Mouse (Mus musculus) hindbrain, embryonic 11.5 days (tissue): ENCODE results near the gene Nsd2. TPM values are rescaled to one million over a fixed set of nuclear protein-coding genes. Genes with fewer than 3 reads are reported as not detected.
A peak's percentile ranks its signal among the peaks of the same experiment; 100 is the strongest.

Source experiments
- ATAC-seq: fragments of 200-750 bp; cut with Nextera tagmentation; 2 replicates; pipeline ENCODE4 v1.8.0; 2017; ENCODE audit warnings: mild to moderate bottlenecking, moderate TSS enrichment, moderate library complexity; ENCODE audit not compliant: low FRiP score
- DNase-seq: peaks from one replicate; pipeline ENCODE4 v3.0.0-alpha.2; 2015; ENCODE audit warnings: low spot score
- H3K27ac ChIP-seq: fragments of 300-500 bp; sonication (generic); 2 replicates; pipeline ENCODE4 v1.5.1; 2014; ENCODE audit warnings: mild to moderate bottlenecking, low read depth, low read length
- H3K27me3 ChIP-seq: fragments of 300-500 bp; sonication (generic); 2 replicates; pipeline ENCODE4 v1.6.1; 2014; ENCODE audit warnings: mild to moderate bottlenecking, low read length, moderate library complexity, mixed read lengths; ENCODE audit not compliant: control insufficient read depth, insufficient read depth
- H3K36me3 ChIP-seq: fragments of 300-500 bp; sonication (generic); 2 replicates; pipeline ENCODE4 v1.6.1; 2014; ENCODE audit warnings: mild to moderate bottlenecking, low read length, moderate library complexity, mixed read lengths; ENCODE audit not compliant: control insufficient read depth, insufficient read depth
- H3K4me1 ChIP-seq: fragments of 300-500 bp; sonication (generic); replicated peaks from 2 replicates; pipeline ENCODE4 v1.6.1; 2014; ENCODE audit warnings: low read length, mixed read lengths; ENCODE audit not compliant: control insufficient read depth, insufficient read depth
- H3K4me2 ChIP-seq: fragments of 300-500 bp; sonication (generic); replicated peaks from 2 replicates; pipeline ENCODE4 v1.6.1; 2014; ENCODE audit warnings: mild to moderate bottlenecking, low read depth, low read length
- H3K4me3 ChIP-seq: fragments of 300-500 bp; sonication (generic); 2 replicates; pipeline ENCODE4 v1.5.1; 2014; ENCODE audit warnings: low read depth, low read length
- H3K9ac ChIP-seq: fragments of 300-500 bp; sonication (generic); 2 replicates; pipeline ENCODE4 v1.6.1; 2014; ENCODE audit warnings: low read depth, low read length
- H3K9me3 ChIP-seq: fragments of 300-500 bp; sonication (generic); 2 replicates; pipeline ENCODE4 v1.6.1; 2016; ENCODE audit warnings: low read length; ENCODE audit not compliant: control insufficient read depth
- WGBS: fragments of 180-500 bp; shearing (Covaris S2); extraction: QIAGEN DNeasy Blood & Tissue Kit; methylation state at CpG from one replicate; pipeline ENCODE4 v1.1.7; 2014; 5-methylcytosine and 5-hydroxymethylcytosine counted together
- polyA plus RNA-seq: library from polyadenylated mRNA; unstranded; fragments of >200 nt; fragmentation: Nextera tagmentation; extraction: Ambion mirVana; gene quantifications from 2 replicates; pipeline ENCODE4 v1.2.1, GENCODE M21; 2014

Nsd2 gene
- 95.3 and 104 TPM in 2 replicates for polyA plus RNA-seq

- peak within 1 kb of the TSS; percentile 100 for H3K4me3 ChIP-seq
- peaks cover 10% of the 10 kb centered on the region for H3K4me1 ChIP-seq
- ATAC-seq (peak; percentile 77), DNase-seq (peak; percentile 95)
- no peaks in the 10 kb centered on the region for H3K9me3 ChIP-seq
- H3K36me3 ChIP-seq: no peaks in the 10 kb centered on the region
- peak within 1 kb of the TSS; percentile 87 for H3K4me2 ChIP-seq
- peak within 1 kb of the TSS; percentile 100 for H3K27ac ChIP-seq
- peak within 1 kb of the TSS; percentile 100 for H3K9ac ChIP-seq
- H3K27me3 ChIP-seq: no peaks in the 10 kb centered on the region
- under 1% methylated on average over 64 of the region's 136 CpGs for WGBS
Observed at GRCm38 (mm10) chr5:33819876-33820732, at the start of gene Nsd2. Gene Nsd2 (plus strand): TSS chr5:33820725.

DNA sequence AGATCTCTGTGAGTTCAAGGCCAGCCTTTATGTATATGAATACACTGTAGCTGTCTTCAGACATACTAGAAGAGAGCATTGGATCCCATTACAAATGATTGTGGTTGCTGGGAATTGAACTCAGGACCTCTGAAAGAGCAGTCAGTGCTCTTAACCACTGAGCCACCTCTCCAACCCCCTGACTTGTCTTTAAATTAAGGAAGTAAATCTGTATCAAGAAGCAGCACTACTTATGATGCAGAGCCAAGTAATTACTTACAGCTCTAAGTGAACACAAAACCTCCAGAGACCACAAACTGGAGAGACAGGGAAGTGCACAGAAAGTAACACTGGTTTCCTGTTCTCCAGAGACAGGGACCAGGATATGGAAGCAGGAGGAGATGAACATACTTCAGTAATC is 43.3 kb upstream of the Nsd2 start:
- Histone ChIP-seq H3K9me3 (no peaks in the 10 kb centered on the region), H3K4me2 (no peak overlapping the region), H3K4me1 (no peaks in the 10 kb centered on the region; the same call in 1 of the 2 replicates), H3K36me3 (no peaks in the 10 kb centered on the region), H3K27me3 (no peaks in the 10 kb centered on the region), H3K27ac (no peak overlapping the region), H3K4me3 (no peak overlapping the region), H3K9ac (no peak overlapping the region)
- ATAC-seq (no peak), DNase-seq (no peak)

- ATAC-seq: peak; percentile 3; the same call in 1 of the 2 replicates
- Histone ChIP-seq H3K9me3 (no peaks in the 10 kb centered on the region), H3K4me3 (peak overlapping the region; percentile 88), H3K36me3 (no peaks in the 10 kb centered on the region), H3K27ac (peak overlapping the region; percentile 86), H3K4me1 (no peaks in the 10 kb centered on the region; the same call in 1 of the 2 replicates), H3K27me3 (no peaks in the 10 kb centered on the region), H3K9ac (peak overlapping the region; percentile 85), H3K4me2 (peak overlapping the region; percentile 88)
- DNase-seq: no peak
- 5% methylated on average over 11 of the region's 11 CpGs for WGBS
Observed at GRCm38 (mm10) chr5:33781964-33782344, 38.6 kb upstream of the Nsd2 start.

DNA sequence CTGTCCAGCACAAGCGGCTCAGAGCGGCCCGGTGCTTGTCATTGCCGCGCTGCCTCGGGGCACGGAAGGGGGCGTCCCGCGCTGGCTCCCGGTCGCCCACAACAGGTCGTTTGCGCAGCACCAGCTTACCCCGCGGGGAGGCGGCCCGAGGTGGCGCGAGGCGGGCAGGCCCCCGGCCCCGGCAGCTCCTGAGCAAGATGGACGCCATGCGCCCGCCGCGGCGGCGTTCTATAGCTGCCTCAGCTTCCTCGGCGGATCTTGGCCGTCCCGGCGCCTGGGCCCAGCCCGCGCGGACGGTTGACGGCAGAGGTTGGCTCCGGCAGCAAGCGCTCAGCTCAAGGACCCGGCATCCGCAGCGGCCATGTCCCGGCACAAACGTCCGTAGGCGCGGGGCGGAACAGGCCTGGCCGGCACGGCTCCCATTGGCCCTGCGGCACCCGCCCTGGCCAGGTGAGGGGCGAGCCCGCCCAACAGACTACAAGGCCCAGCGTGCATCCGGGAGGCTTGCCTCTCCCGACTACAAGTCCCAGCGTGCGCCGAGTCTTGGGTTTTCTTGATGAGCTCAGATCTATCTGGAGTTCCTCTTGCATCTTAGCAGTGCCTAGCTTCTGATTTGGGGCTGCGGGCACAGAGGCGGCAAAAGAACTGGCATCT is 38.1 kb upstream of the Nsd2 start, which contains the start of gene Letm1:
Letm1 (minus strand) TSS at position 473 of the 654 bp plus-strand sequence.
- peak within 1 kb of the TSS; percentile 88 for H3K4me2 ChIP-seq
- H3K27ac ChIP-seq: peak within 1 kb of the TSS; percentile 86
- H3K4me3 ChIP-seq: peak within 1 kb of the TSS; percentile 88
- H3K9ac ChIP-seq: peak within 1 kb of the TSS; percentile 85
- H3K27me3 ChIP-seq: no peaks in the 10 kb centered on the region
- under 1% methylated on average over 61 of the region's 65 CpGs for WGBS
- H3K36me3 ChIP-seq: no peaks in the 10 kb centered on the region
- peak; percentile 100 for ATAC-seq
- H3K4me1 ChIP-seq: no peaks in the 10 kb centered on the region; the same call in 1 of the 2 replicates
- H3K9me3 ChIP-seq: no peaks in the 10 kb centered on the region
- peak; percentile 93 for DNase-seq

- ATAC-seq (peak; percentile 85), DNase-seq (no peak)
- H3K27me3 ChIP-seq: no peaks in the 10 kb centered on the region
- peak overlapping the region; percentile 85 for H3K9ac ChIP-seq
- no peaks in the 10 kb centered on the region for H3K36me3 ChIP-seq
- peak overlapping the region; percentile 86; the same call in 1 of the 2 replicates for H3K27ac ChIP-seq
- no peaks in the 10 kb centered on the region; the same call in 1 of the 2 replicates for H3K4me1 ChIP-seq
- H3K4me2 ChIP-seq: peak overlapping the region; percentile 88
- H3K9me3 ChIP-seq: no peaks in the 10 kb centered on the region
- WGBS: 11% methylated on average over 6 of the region's 6 CpGs
- H3K4me3 ChIP-seq: peak overlapping the region; percentile 88
Observed at GRCm38 (mm10) chr5:33782999-33783390, 37.5 kb upstream of the Nsd2 start.

DNA sequence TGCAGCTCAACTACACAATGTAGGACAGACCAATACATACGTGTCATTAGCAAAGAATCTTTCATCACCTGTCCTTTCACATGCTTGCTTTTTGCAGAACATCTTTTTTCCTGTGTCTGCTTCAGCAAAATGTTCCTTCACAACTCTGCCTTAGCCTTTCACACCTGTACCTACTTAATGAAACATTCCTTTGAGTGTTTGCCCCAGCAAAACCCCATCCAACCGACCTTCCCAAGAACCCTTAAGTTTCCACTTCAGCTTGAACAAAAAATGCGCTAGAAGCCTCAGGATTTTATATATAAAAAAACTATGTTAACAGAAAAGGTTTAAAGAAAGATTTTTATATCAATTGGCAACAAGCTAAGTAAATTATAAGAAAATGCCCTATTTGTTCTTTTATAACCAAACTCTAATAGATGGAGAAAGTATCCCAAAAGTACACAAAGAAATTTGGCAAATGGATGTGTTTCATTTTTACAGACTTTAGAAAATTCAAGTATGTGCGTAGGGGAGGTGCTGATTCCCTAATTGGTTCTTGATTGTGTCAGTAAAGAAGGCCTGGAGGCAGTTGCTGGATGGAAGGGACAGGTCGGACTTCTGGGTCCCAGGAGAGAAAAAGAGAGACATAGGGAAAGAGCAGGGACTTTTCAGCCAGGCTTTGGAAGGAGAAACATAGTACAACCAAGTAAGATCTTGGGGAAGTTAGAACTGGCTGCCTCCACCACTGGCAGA is 28.4 kb upstream of the Nsd2 start:
- H3K36me3 ChIP-seq: no peaks in the 10 kb centered on the region
- DNase-seq (no peak), ATAC-seq (no peak)
- H3K27me3 ChIP-seq: no peaks in the 10 kb centered on the region
- no peak overlapping the region for H3K4me3 ChIP-seq
- WGBS: 81% methylated on average over 5 of the region's 5 CpGs
- no peak overlapping the region for H3K27ac ChIP-seq
- H3K4me1 ChIP-seq: no peaks in the 10 kb centered on the region
- H3K4me2 ChIP-seq: no peak overlapping the region
- no peaks in the 10 kb centered on the region for H3K9me3 ChIP-seq
- no peak overlapping the region for H3K9ac ChIP-seq

GRCm38 (mm10) chr5:33803337-33803736 is 17.2 kb upstream of the Nsd2 start:
- H3K4me3 ChIP-seq: no peak overlapping the region
- no peaks in the 10 kb centered on the region for H3K4me1 ChIP-seq
- no peak overlapping the region for H3K9ac ChIP-seq
- H3K27ac ChIP-seq: no peak overlapping the region
- 87% methylated on average over 2 of the region's 2 CpGs for WGBS
- ATAC-seq (no peak), DNase-seq (no peak)
- H3K27me3 ChIP-seq: no peaks in the 10 kb centered on the region
- H3K36me3 ChIP-seq: no peaks in the 10 kb centered on the region
- no peak overlapping the region for H3K4me2 ChIP-seq
- no peaks in the 10 kb centered on the region for H3K9me3 ChIP-seq

GRCm38 (mm10) chr5:33811519-33811918 is 9.0 kb upstream of the Nsd2 start:
- Histone ChIP-seq H3K9ac (no peak overlapping the region), H3K27ac (no peak overlapping the region), H3K4me1 (no peaks in the 10 kb centered on the region), H3K36me3 (no peaks in the 10 kb centered on the region), H3K27me3 (no peaks in the 10 kb centered on the region), H3K9me3 (no peaks in the 10 kb centered on the region), H3K4me3 (no peak overlapping the region), H3K4me2 (no peak overlapping the region)
- no peak for ATAC-seq
- 88% methylated on average over 4 of the region's 4 CpGs for WGBS
- DNase-seq: no peak
